Mouse (Mus musculus) midbrain, embryonic 16.5 days (tissue): Measurements from ENCODE around the gene Aox2. TPM values are rescaled to one million over a fixed set of nuclear protein-coding genes. Genes with fewer than 3 reads are reported as not detected.

ENCODE experiments used
- ATAC-seq: fragments of 200-750 bp; cut with Nextera tagmentation; 2 replicates; pipeline ENCODE4 v1.8.0; 2017; ENCODE audit warnings: moderate TSS enrichment
- H3K27ac ChIP-seq: fragments of 300-500 bp; sonication (generic); 2 replicates; pipeline ENCODE4 v1.5.1; 2014; ENCODE audit warnings: mild to moderate bottlenecking, low read length, mixed read lengths
- H3K27me3 ChIP-seq: fragments of 300-500 bp; sonication (generic); 2 replicates; pipeline ENCODE4 v1.6.1; 2014; ENCODE audit warnings: low read depth, low read length, mixed read lengths; ENCODE audit not compliant: control insufficient read depth, insufficient read depth
- H3K36me3 ChIP-seq: fragments of 300-500 bp; sonication (generic); 2 replicates; pipeline ENCODE4 v1.6.1; 2014; ENCODE audit warnings: mild to moderate bottlenecking, low read length, moderate library complexity, mixed read lengths; ENCODE audit not compliant: control insufficient read depth, insufficient read depth
- H3K4me1 ChIP-seq: fragments of 300-500 bp; sonication (generic); 2 replicates; pipeline ENCODE4 v1.6.1; 2014; ENCODE audit warnings: mild to moderate bottlenecking, low read length, mixed read lengths; ENCODE audit not compliant: control insufficient read depth, insufficient read depth
- H3K4me2 ChIP-seq: fragments of 300-500 bp; sonication (generic); 2 replicates; pipeline ENCODE4 v1.6.1; 2014; ENCODE audit warnings: mild to moderate bottlenecking, low read length, mixed read lengths
- H3K4me3 ChIP-seq: fragments of 300-500 bp; sonication (generic); 2 replicates; pipeline ENCODE4 v1.5.1; 2014; ENCODE audit warnings: low read depth, mild to moderate bottlenecking, low read length, moderate library complexity, mixed read lengths
- H3K9ac ChIP-seq: fragments of 300-500 bp; sonication (generic); 2 replicates; pipeline ENCODE4 v1.6.1; 2014; ENCODE audit warnings: low read depth, low read length, mixed read lengths
- H3K9me3 ChIP-seq: fragments of 300-500 bp; sonication (generic); replicated peaks from 2 replicates; pipeline ENCODE4 v1.6.1; 2014; ENCODE audit warnings: mild to moderate bottlenecking, low read length, mixed read lengths; ENCODE audit not compliant: control insufficient read depth, poor library complexity, severe bottlenecking
- WGBS: fragments of 180-500 bp; shearing (Covaris S2); extraction: QIAGEN DNeasy Blood & Tissue Kit; methylation state at CpG from one replicate; pipeline ENCODE4 v1.1.7; 2014; 5-methylcytosine and 5-hydroxymethylcytosine counted together
- polyA plus RNA-seq: library from polyadenylated mRNA; unstranded; fragments of >200 nt; fragmentation: Nextera tagmentation; extraction: Ambion mirVana; gene quantifications from 2 replicates; pipeline ENCODE4 v1.2.1, GENCODE M21; 2015

Aox2 gene
- polyA plus RNA-seq = 0.03 and 0.05 TPM in 2 replicates

DNA sequence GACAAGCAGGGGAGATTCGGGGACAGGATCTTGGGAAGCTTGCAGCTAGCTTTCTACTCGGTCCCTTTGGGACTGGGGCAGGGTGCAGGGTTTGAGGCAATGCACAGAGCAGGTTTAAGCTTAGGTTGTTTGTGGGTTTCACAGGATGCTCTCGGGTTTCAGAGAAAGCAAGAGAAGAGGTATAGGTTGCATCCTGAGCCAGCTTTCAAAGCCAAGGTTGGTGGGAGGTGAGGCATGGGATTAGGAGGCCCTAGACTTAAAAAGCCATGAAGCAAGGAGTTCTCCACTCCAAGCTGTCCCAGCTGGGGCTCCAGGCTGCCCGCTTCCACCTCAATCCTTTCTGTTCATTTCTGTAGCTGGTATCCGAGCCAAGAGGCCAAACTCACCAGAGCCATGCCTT, at the start of gene Aox2:
TSS of gene Aox2 (plus strand) at position 301 of the 400 bp plus-strand sequence.
- H3K4me1 ChIP-seq = no peaks in the 10 kb centered on the region
- no peak within 1 kb of the TSS for H3K27ac ChIP-seq
- H3K4me3 ChIP-seq = no peak within 1 kb of the TSS
- H3K4me2 ChIP-seq = no peak within 1 kb of the TSS
- H3K9me3 ChIP-seq = no peaks in the 10 kb centered on the region
- WGBS = 71% methylated on average over 5 of the region's 5 CpGs
- H3K27me3 ChIP-seq = no peaks in the 10 kb centered on the region
- H3K9ac ChIP-seq = no peak within 1 kb of the TSS
- H3K36me3 ChIP-seq = no peaks in the 10 kb centered on the region
- no peak for ATAC-seq

DNA sequence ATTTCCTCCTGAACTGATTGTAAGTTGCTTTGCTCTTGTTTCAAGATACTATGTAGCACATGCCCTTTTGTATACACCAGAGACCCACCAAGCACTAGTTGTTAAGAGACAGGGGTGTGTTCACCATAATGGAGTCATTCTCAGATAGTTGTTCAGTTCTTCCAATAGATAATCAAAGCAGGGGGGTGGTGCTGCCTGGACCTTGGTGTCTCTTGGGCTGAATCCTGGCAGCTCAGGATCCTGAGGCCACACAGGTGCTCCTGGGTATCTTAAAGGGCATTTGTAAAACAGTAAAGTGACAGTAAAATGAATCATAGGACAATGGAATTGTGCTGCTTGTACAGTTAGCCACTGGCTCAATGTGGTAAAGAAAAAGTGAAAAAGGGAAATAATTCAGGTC, 49.2 kb upstream of the Aox2 start:
- no peak for ATAC-seq
- Histone ChIP-seq H3K4me2 (no peak overlapping the region), H3K4me3 (no peak overlapping the region), H3K27ac (no peak overlapping the region), H3K4me1 (no peaks in the 10 kb centered on the region), H3K27me3 (no peaks in the 10 kb centered on the region), H3K9ac (no peak overlapping the region), H3K36me3 (no peaks in the 10 kb centered on the region), H3K9me3 (no peaks in the 10 kb centered on the region)

DNA sequence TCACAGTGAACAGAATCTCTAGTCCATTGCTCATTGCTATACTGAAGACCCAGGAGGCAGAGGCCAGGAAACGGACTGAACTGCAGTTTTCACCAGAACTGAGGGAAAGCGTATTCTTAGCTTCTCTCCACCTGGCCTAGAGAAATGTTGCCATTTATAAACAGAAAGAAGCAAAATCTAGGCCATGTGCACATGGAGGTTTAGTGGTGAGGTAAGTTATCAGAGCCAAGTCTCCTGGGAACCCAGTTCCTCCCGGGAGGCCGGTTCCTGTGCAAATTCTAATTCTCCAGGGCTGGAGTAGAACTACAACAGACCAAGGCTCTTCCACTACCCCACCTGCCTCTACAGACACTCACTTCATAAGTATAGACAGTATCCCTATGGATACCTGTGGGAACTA, 48.4 kb upstream of the Aox2 start:
- H3K9me3 ChIP-seq = no peaks in the 10 kb centered on the region
- ATAC-seq = no peak
- H3K9ac ChIP-seq = no peak overlapping the region
- no peaks in the 10 kb centered on the region for H3K27me3 ChIP-seq
- H3K27ac ChIP-seq = no peak overlapping the region
- 87% methylated on average over 4 of the region's 4 CpGs for WGBS
- H3K4me1 ChIP-seq = no peaks in the 10 kb centered on the region
- H3K36me3 ChIP-seq = no peaks in the 10 kb centered on the region
- no peak overlapping the region for H3K4me3 ChIP-seq
- no peak overlapping the region for H3K4me2 ChIP-seq

DNA sequence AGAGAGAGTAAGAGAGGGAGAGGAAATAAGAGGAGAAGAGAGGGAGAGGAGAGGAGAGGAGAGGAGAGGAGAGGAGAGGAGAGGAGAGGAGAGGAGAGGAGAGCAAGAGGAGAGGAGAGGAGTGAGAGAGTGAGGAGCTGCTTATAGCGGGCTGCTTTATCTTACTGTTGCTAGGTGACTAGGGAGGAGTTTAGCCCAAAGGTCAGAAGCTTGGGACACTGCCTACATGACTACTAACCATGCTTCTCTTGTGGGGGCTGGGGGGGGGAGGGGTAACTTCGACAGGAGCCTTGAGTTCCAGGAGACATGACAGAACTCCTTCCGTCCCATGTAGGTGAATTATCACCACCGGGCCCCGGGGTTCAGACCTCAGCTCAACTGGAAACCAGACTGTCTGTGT, 47.6 kb upstream of the Aox2 start:
- Histone ChIP-seq H3K9me3 (no peaks in the 10 kb centered on the region), H3K27ac (no peak overlapping the region), H3K4me2 (no peak overlapping the region), H3K27me3 (no peaks in the 10 kb centered on the region), H3K9ac (no peak overlapping the region), H3K36me3 (no peaks in the 10 kb centered on the region), H3K4me1 (no peaks in the 10 kb centered on the region), H3K4me3 (no peak overlapping the region)
- 59% methylated on average over 5 of the region's 5 CpGs for WGBS
- no peak for ATAC-seq

DNA sequence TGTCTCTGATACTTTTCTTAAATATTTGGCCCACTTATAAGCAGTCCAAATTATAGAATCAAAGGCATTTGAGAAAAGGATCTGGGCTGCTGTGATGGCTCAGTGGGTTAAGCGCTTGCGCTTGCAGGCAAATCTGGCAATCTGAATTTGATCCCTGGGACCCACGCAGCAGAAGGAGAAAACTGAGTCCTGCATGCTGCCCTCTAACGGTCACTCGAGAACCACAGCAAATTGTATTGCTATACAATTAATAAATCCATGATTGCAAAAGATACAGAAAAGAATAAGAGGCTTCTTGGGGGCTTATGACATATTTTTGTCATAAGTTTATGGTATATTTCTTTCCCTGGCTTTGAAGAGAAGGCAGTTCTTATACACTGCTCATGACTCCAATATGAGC, 42.7 kb upstream of the Aox2 start:
- ATAC-seq = no peak
- no peak overlapping the region for H3K4me2 ChIP-seq
- WGBS = 54% methylated on average over 5 of the region's 5 CpGs
- no peaks in the 10 kb centered on the region for H3K36me3 ChIP-seq
- H3K27me3 ChIP-seq = no peaks in the 10 kb centered on the region
- no peak overlapping the region for H3K27ac ChIP-seq
- H3K4me1 ChIP-seq = no peaks in the 10 kb centered on the region
- H3K9me3 ChIP-seq = no peaks in the 10 kb centered on the region
- H3K4me3 ChIP-seq = no peak overlapping the region
- H3K9ac ChIP-seq = no peak overlapping the region

DNA sequence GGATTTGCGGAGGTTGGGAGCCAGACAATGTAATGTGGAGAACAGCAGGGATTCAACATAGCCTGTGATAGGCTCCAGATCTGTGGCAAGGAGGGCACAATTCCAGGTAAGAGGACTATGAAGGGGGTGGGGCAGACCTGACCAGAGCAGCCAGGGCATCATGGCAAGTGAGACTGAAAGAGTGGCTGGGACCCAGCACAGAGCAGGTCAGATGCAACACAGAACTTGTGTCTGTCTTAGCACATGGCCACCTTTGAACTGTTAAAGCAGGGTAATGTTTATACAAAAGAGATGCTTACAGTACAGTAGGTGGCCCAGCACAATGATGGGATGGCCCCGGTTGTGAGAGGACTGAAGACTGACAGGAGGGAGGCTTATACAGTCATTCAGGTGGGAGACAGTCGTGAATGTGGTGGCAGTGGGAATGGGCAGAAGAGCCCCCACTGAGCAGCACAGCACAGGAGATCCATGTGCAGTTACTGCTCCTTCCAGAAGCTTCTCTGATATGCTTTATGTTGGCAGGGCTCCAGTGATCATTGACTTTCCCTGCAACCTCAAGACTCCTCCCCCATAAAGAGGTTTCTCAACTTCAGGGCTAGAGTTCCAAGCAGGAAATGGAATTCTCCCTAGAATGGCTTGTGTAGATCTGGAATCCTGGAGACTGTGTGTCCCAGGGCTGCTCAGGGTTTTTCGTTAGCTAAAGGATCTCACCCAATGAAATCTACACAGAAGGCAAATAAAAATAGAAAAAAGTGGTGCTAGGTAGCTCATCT, 40.4 kb upstream of the Aox2 start:
- ATAC-seq = no peak
- no peaks in the 10 kb centered on the region for H3K27me3 ChIP-seq
- H3K36me3 ChIP-seq = no peaks in the 10 kb centered on the region
- no peak overlapping the region for H3K9ac ChIP-seq
- H3K4me2 ChIP-seq = no peak overlapping the region
- WGBS = 84% methylated on average over 4 of the region's 4 CpGs
- H3K9me3 ChIP-seq = no peaks in the 10 kb centered on the region
- H3K27ac ChIP-seq = no peak overlapping the region
- H3K4me1 ChIP-seq = no peaks in the 10 kb centered on the region
- H3K4me3 ChIP-seq = no peak overlapping the region

DNA sequence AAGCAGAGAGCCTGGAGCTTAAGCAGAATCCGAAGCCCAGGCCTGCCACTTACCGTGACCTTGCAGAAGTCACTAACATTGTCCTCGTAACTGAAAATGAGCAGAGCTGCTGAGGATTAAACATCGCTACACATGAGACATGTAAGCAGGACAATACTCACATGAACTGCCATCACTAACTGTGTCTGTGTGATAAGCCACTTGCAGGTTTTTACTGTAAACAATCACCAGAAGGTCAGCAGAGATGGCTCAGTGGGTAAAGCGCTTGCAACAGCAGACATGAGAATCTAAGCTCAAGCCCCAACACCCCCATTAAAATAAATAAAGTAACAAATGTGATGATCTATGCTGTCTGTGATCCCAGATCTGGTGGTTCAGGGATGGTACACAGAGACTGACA, 39.7 kb upstream of the Aox2 start:
- no peaks in the 10 kb centered on the region for H3K36me3 ChIP-seq
- no peak overlapping the region for H3K9ac ChIP-seq
- H3K4me1 ChIP-seq = no peaks in the 10 kb centered on the region
- H3K4me3 ChIP-seq = no peak overlapping the region
- ATAC-seq = no peak
- H3K9me3 ChIP-seq = no peaks in the 10 kb centered on the region
- WGBS = 93% methylated on average over 5 of the region's 5 CpGs
- no peak overlapping the region for H3K4me2 ChIP-seq
- no peaks in the 10 kb centered on the region for H3K27me3 ChIP-seq
- no peak overlapping the region for H3K27ac ChIP-seq

DNA sequence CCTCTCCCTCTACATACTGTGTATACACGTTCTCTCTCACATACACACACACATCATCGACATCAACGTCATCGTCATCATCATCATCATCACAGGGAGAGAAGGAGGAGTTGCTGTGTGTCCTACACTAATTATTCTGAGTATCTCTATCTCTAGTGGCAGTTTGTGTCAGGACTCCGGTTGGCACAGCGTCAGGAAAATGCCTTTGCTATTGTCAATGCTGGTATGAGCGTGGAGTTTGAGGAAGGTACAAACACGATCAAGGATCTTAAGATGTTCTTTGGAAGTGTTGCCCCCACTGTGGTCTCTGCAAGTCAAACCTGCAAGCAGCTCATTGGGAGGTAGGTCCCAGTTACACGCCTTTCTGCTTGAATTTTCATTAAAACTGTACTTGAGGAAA, 39.2 kb upstream of the Aox2 start:
- whole genome bisulfite sequencing = 92% methylated on average over 9 of the region's 9 CpGs
- Histone ChIP-seq H3K27me3 (no peaks in the 10 kb centered on the region), H3K9me3 (no peaks in the 10 kb centered on the region), H3K4me2 (no peak overlapping the region), H3K36me3 (no peaks in the 10 kb centered on the region), H3K27ac (no peak overlapping the region), H3K4me3 (no peak overlapping the region), H3K4me1 (no peaks in the 10 kb centered on the region), H3K9ac (no peak overlapping the region)
- ATAC-seq = no peak

DNA sequence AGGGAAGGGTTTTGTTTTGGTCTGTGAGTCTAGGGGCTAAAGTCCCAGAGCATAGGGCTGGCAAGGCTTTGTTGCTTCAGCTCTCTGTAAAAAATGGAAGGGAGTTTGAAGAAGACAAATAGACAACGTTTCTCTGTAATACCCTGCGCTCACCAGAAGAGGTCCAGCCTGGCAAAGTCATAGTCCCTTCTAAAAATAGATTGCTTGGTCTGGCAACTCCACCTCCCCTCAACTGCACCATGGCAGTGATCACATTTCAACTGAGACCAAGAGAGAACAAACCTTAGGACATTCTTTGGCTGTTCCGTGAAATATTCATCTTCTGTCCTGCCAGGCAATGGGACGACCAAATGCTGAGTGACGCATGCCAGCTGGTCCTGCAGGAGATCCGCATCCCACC, 37.8 kb upstream of the Aox2 start:
- Histone ChIP-seq H3K36me3 (no peaks in the 10 kb centered on the region), H3K9ac (no peak overlapping the region), H3K9me3 (no peaks in the 10 kb centered on the region), H3K4me1 (no peaks in the 10 kb centered on the region), H3K4me3 (no peak overlapping the region), H3K27me3 (no peaks in the 10 kb centered on the region), H3K27ac (no peak overlapping the region), H3K4me2 (no peak overlapping the region)
- no peak for ATAC-seq
- WGBS = 75% methylated on average over 6 of the region's 6 CpGs
